Mouse (Mus musculus): ENCODE measurements at regions not wholly inside any gene's neighbourhood (a gene's known extent, or its start where the extent isn't known, plus 50 kb on each side); places are given as distances from the start of the nearest gene placed in this dataset.

GRCm38 (mm10) chr15:12047349-12048213, 50.8 kb upstream of the Sub1 start:
- ATAC-seq (ENCODE audit: low FRiP score, low read depth) (no peak), DNase-seq (ENCODE audit: low spot score) (no peak)
- Histone ChIP-seq H3K4me3 (replicated peaks; ENCODE audit: low read length) (no peak overlapping the region), H3K27ac (replicated peaks; ENCODE audit: low read depth, low read length) (no peak overlapping the region), H3K27me3 (ENCODE audit: control insufficient read depth, insufficient read depth, low read length) (no peaks in the 10 kb centered on the region), H3K4me1 (ENCODE audit: control insufficient read depth, insufficient read depth, low read length) (peaks cover 3% of the 10 kb centered on the region; the same call in 1 of the 2 replicates), H3K4me2 (replicated peaks; ENCODE audit: low read depth, low read length, severe bottlenecking) (no peak overlapping the region), H3K9me3 (ENCODE audit: control insufficient read depth, low read length) (no peaks in the 10 kb centered on the region), H3K36me3 (ENCODE audit: control insufficient read depth, insufficient read depth, low read length) (no peaks in the 10 kb centered on the region), H3K9ac (ENCODE audit: low read depth, low read length, severe bottlenecking) (no peak overlapping the region)
- 87% methylated on average over 18 of the region's 18 CpGs for WGBS
- TF ChIP-seq POLR2A (IDR thresholded peaks at IDR 0.05; ENCODE audit: borderline replicate concordance, extremely low read depth, insufficient read depth, insufficient read length) = no peak

Measured in limb, embryonic 14.5 days (tissue).